In genomic region chr10:73938989-73939388, GRCm38 (mm10) we compare ENCODE assay signal across 19 mouse cellular contexts.
"Had no signal": no experiment of that assay in that cellular context is flagged by ENCODE, and none has a peak within 500 bp of the region (broad histone marks: within the 10 kb centered on the region; RNA-seq: fewer than 3 reads in every experiment).

No protein-coding gene starts in this region.

- H3K9ac ChIP-seq: limb, embryonic 13.5 days; liver, embryonic 12.5 days; liver, embryonic 15.5 days; lung, embryonic 15.5 days; neural tube, embryonic 12.5 days had no signal

- H3K4me1 ChIP-seq: limb, embryonic 10.5 days; limb, embryonic 13.5 days; liver, embryonic 12.5 days; liver, embryonic 15.5 days; lung, embryonic 15.5 days; megakaryocyte, embryonic 14.5 days; neural tube, embryonic 12.5 days had no signal

- H3K4me2 ChIP-seq: limb, embryonic 13.5 days; liver, embryonic 12.5 days; liver, embryonic 15.5 days; lung, embryonic 15.5 days; neural tube, embryonic 12.5 days had no signal

- DNase-seq: kidney, adult 2 months; kidney, postnatal 25 days; layer of hippocampus, adult 9-11 months; liver; lung, adult 18-20 months; lung, postnatal 10 days; lung, postnatal 36 days; thymus, adult 18-20 months; thymus, postnatal 36 days had no signal

- H3K27me3 ChIP-seq: limb, embryonic 13.5 days; liver, embryonic 12.5 days; liver, embryonic 15.5 days; lung, embryonic 15.5 days; megakaryocyte, embryonic 14.5 days; neural tube, embryonic 12.5 days had no signal

- H3K27ac ChIP-seq: kidney, postnatal 0 days; layer of hippocampus, adult 2 months; limb, embryonic 10.5 days; limb, embryonic 13.5 days; liver, embryonic 12.5 days; liver, embryonic 15.5 days; lung, embryonic 15.5 days; neural tube, embryonic 12.5 days had no signal

- ATAC-seq: intestine, embryonic 16.5 days; liver, embryonic 12.5 days had no signal

- H3K36me3 ChIP-seq: limb, embryonic 10.5 days; limb, embryonic 13.5 days; liver, embryonic 12.5 days; liver, embryonic 15.5 days; lung, embryonic 15.5 days; neural tube, embryonic 12.5 days had no signal

- H3K9me3 ChIP-seq: limb, embryonic 10.5 days; limb, embryonic 13.5 days; liver, embryonic 12.5 days; liver, embryonic 15.5 days; lung, embryonic 15.5 days; megakaryocyte, embryonic 14.5 days; neural tube, embryonic 12.5 days had no signal

- H3K4me3 ChIP-seq: layer of hippocampus, adult 2 months; limb, embryonic 10.5 days; limb, embryonic 13.5 days; liver, embryonic 12.5 days; liver, embryonic 15.5 days; lung, embryonic 15.5 days; megakaryocyte, embryonic 14.5 days; neural tube, embryonic 12.5 days had no signal
